Mouse (Mus musculus): ENCODE data around the gene Tfap2a. TPM values are rescaled to one million over a fixed set of nuclear protein-coding genes. Genes with fewer than 3 reads are reported as not detected.

Gene Tfap2a
- 0.11 TPM for polyA plus RNA-seq (2017; shearing (Covaris generic))

GRCm38 (mm10) chr13:40738196-40738880 lies at the start of gene Tfap2a:
Gene Tfap2a, minus strand, starts transcription at chr13:40738376.

Other genes starting within 250 kb of the Tfap2a start
- 0.31 TPM for gene Gcnt2, start 121.4 kb upstream of the Tfap2a start, polyA plus RNA-seq (2017; shearing (Covaris generic))

Measured in CD4-positive, CD25-positive, alpha-beta regulatory T cell (primary cell).